Mouse (Mus musculus): ENCODE measurements around the gene Ulk3. TPM values are rescaled to one million over a fixed set of nuclear protein-coding genes. Genes with fewer than 3 reads are reported as not detected.

Gene Ulk3
- polyA plus RNA-seq, 1 experiment from 2014 or later: 10.0 TPM

DNA sequence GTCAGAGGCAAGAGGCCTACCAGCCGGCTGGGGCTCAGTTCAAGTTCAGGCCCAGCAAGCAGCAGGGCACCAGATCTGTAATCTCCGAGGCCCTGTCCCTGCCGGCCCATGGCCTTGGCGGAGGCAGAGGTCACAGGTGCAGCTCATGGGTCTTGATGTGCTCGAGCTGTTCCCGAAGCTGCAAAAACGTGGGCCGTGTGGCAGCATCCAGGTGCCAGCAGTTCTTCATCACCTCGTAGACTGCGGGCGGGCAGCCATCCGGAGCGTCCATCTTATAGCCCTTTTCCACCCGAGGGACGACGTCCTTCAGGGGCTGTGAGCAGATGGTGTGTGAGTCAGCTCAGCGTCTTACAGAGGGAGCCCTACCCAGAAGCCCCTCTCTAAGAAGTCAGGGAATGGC, 37.9 kb downstream of the Ulk3 start:
- H3K9ac ChIP-seq (ENCODE audit: low read depth, low read length): no peak overlapping the region
- ATAC-seq (replicated peaks; ENCODE audit: insufficient number of reproducible peaks, low FRiP score, low TSS enrichment): no peak
- WGBS (ENCODE audit: insufficient replicate concordance): 93% methylated on average over 17 of the region's 17 CpGs

DNA sequence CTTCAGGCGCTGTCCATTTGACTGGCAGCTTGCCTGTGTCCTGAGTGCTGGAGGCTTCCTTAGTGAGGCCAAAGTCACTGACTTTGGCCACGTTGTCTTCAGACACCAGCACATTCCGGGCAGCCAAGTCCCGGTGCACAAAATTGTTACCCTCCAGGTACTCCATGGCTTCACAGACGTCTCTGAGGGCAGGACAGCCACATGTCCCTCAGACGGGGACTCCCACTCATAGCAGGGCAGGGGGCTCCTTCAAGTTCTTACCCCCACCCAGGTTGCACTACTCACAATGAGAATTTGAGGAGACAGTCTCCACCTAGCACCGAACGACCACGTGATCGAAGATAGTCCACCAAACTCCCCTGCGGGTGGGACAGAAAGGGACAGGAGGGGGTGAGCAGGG, 38.6 kb downstream of the Ulk3 start:
- Histone ChIP-seq H3K4me2 (no peak overlapping the region), H3K36me3 (ENCODE audit: control insufficient read depth, insufficient read depth, low read length) (peaks cover 30% of the 10 kb centered on the region), H3K4me3 (ENCODE audit: low read depth, low read length) (no peak overlapping the region), H3K27me3 (ENCODE audit: control insufficient read depth, insufficient read depth, low read length) (no peaks in the 10 kb centered on the region), H3K9me3 (replicated peaks; ENCODE audit: control insufficient read depth, low read length) (no peaks in the 10 kb centered on the region), H3K27ac (ENCODE audit: low read depth, low read length) (no peak overlapping the region), H3K9ac (ENCODE audit: low read depth, low read length) (no peak overlapping the region), H3K4me1 (ENCODE audit: control insufficient read depth, insufficient read depth, low read length) (no peaks in the 10 kb centered on the region)
- no peak for ATAC-seq (replicated peaks; ENCODE audit: insufficient number of reproducible peaks, low FRiP score, low TSS enrichment)
- 85% methylated on average over 11 of the region's 11 CpGs for WGBS (ENCODE audit: insufficient replicate concordance)

More for the DNA sequence above, 37.9 kb downstream of the Ulk3 start:
- Histone ChIP-seq H3K27ac (ENCODE audit: low read depth, low read length) (no peak overlapping the region), H3K9me3 (replicated peaks; ENCODE audit: control insufficient read depth, low read length) (no peaks in the 10 kb centered on the region), H3K4me1 (ENCODE audit: control insufficient read depth, insufficient read depth, low read length) (no peaks in the 10 kb centered on the region), H3K4me3 (ENCODE audit: low read depth, low read length) (no peak overlapping the region), H3K4me2 (no peak overlapping the region), H3K27me3 (ENCODE audit: control insufficient read depth, insufficient read depth, low read length) (no peaks in the 10 kb centered on the region), H3K36me3 (ENCODE audit: control insufficient read depth, insufficient read depth, low read length) (peaks cover 30% of the 10 kb centered on the region)

DNA sequence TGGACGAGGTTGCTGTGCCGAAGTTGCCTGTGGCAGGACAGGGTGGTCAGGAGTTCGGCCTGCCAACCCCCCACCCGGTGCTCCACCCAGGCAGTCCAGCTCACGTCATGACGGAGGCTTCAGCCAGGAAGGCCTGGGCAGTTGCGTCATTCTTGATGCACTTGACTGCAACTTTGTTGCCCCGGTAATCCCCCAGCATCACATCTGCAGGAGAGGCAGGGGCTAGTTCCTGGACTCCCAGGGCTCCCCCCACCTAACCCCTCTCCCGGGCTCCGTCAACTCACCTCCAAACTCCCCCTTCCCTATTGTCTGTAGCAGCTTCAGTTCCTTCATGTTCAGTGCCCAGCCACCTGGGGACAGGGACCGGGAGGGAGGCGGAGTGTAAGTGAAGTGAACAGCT, 39.5 kb downstream of the Ulk3 start:
- Histone ChIP-seq H3K4me2 (no peak overlapping the region), H3K4me3 (ENCODE audit: low read depth, low read length) (no peak overlapping the region), H3K27me3 (ENCODE audit: control insufficient read depth, insufficient read depth, low read length) (no peaks in the 10 kb centered on the region), H3K9me3 (replicated peaks; ENCODE audit: control insufficient read depth, low read length) (no peaks in the 10 kb centered on the region), H3K36me3 (ENCODE audit: control insufficient read depth, insufficient read depth, low read length) (peaks cover 30% of the 10 kb centered on the region), H3K9ac (ENCODE audit: low read depth, low read length) (no peak overlapping the region), H3K27ac (ENCODE audit: low read depth, low read length) (no peak overlapping the region), H3K4me1 (ENCODE audit: control insufficient read depth, insufficient read depth, low read length) (peaks cover 4% of the 10 kb centered on the region; the same call in 1 of the 2 replicates)
- WGBS (ENCODE audit: insufficient replicate concordance): 83% methylated on average over 12 of the region's 12 CpGs
- no peak for ATAC-seq (replicated peaks; ENCODE audit: insufficient number of reproducible peaks, low FRiP score, low TSS enrichment)

GRCm38 (mm10) chr9:57629118-57629874, 40.0 kb downstream of the Ulk3 start:
- no peak for ATAC-seq (replicated peaks; ENCODE audit: insufficient number of reproducible peaks, low FRiP score, low TSS enrichment)
- no peak overlapping the region for H3K9ac ChIP-seq (ENCODE audit: low read depth, low read length)
- no peak overlapping the region for H3K27ac ChIP-seq (ENCODE audit: low read depth, low read length)
- no peak overlapping the region for H3K4me2 ChIP-seq
- no peak overlapping the region for H3K4me3 ChIP-seq (ENCODE audit: low read depth, low read length)
- H3K9me3 ChIP-seq (replicated peaks; ENCODE audit: control insufficient read depth, low read length): no peaks in the 10 kb centered on the region
- 69% methylated on average over 14 of the region's 14 CpGs for WGBS (ENCODE audit: insufficient replicate concordance)
- H3K27me3 ChIP-seq (ENCODE audit: control insufficient read depth, insufficient read depth, low read length): no peaks in the 10 kb centered on the region
- H3K4me1 ChIP-seq (ENCODE audit: control insufficient read depth, insufficient read depth, low read length): peaks cover 10% of the 10 kb centered on the region
- H3K36me3 ChIP-seq (ENCODE audit: control insufficient read depth, insufficient read depth, low read length): peaks cover 30% of the 10 kb centered on the region

DNA sequence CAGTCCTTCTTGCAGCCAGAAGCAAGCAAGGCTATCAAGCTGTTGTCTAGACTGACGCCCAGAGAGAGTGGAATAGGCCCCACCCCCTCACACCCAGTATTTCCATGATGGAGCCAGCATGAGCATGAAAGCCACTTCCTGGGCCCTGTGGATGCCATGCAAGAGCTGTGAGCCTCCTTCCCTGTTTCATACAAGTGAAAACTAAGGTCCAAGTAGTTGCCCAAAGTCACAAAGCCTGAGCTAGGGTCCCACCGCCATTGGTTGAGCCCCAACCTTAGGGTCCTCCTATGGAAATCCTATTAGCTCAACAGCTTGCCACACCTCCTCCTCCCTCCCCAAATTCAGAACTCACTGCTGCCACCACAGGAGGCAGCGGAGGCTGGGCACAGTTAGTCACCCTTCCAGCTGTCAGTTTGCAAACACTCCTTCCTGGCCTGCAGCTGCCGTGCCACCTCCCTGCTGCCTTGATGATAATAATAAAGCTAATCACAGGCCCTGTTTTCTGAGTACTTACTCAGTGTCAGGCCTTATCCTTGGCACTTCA, 44.3 kb downstream of the Ulk3 start:
- Histone ChIP-seq H3K4me2 (no peak overlapping the region), H3K36me3 (ENCODE audit: control insufficient read depth, insufficient read depth, low read length) (peaks cover 10% of the 10 kb centered on the region), H3K4me1 (ENCODE audit: control insufficient read depth, insufficient read depth, low read length) (peaks cover 32% of the 10 kb centered on the region), H3K27me3 (ENCODE audit: control insufficient read depth, insufficient read depth, low read length) (no peaks in the 10 kb centered on the region), H3K9ac (ENCODE audit: low read depth, low read length) (no peak overlapping the region), H3K9me3 (replicated peaks; ENCODE audit: control insufficient read depth, low read length) (no peaks in the 10 kb centered on the region), H3K27ac (ENCODE audit: low read depth, low read length) (no peak overlapping the region), H3K4me3 (ENCODE audit: low read depth, low read length) (no peak overlapping the region)
- ATAC-seq (replicated peaks; ENCODE audit: insufficient number of reproducible peaks, low FRiP score, low TSS enrichment): no peak
- whole genome bisulfite sequencing (ENCODE audit: insufficient replicate concordance): 34% methylated on average over 4 of the region's 4 CpGs

- Histone ChIP-seq H3K4me3 (ENCODE audit: low read depth, low read length) (no peak overlapping the region), H3K27ac (ENCODE audit: low read depth, low read length) (peak overlapping the region; percentile 85), H3K4me1 (ENCODE audit: control insufficient read depth, insufficient read depth, low read length) (peaks cover 66% of the 10 kb centered on the region), H3K27me3 (ENCODE audit: control insufficient read depth, insufficient read depth, low read length) (no peaks in the 10 kb centered on the region), H3K4me2 (peak overlapping the region; percentile 52), H3K36me3 (ENCODE audit: control insufficient read depth, insufficient read depth, low read length) (peaks cover 3% of the 10 kb centered on the region; the same call in 1 of the 2 replicates), H3K9ac (ENCODE audit: low read depth, low read length) (peak overlapping the region; percentile 56; the same call in 1 of the 2 replicates), H3K9me3 (replicated peaks; ENCODE audit: control insufficient read depth, low read length) (no peaks in the 10 kb centered on the region)
- no peak for ATAC-seq (replicated peaks; ENCODE audit: insufficient number of reproducible peaks, low FRiP score, low TSS enrichment)
- 61% methylated on average over 3 of the region's 3 CpGs for WGBS (ENCODE audit: insufficient replicate concordance)
Measured at GRCm38 (mm10) chr9:57637272-57637671, 48.0 kb downstream of the Ulk3 start.

DNA sequence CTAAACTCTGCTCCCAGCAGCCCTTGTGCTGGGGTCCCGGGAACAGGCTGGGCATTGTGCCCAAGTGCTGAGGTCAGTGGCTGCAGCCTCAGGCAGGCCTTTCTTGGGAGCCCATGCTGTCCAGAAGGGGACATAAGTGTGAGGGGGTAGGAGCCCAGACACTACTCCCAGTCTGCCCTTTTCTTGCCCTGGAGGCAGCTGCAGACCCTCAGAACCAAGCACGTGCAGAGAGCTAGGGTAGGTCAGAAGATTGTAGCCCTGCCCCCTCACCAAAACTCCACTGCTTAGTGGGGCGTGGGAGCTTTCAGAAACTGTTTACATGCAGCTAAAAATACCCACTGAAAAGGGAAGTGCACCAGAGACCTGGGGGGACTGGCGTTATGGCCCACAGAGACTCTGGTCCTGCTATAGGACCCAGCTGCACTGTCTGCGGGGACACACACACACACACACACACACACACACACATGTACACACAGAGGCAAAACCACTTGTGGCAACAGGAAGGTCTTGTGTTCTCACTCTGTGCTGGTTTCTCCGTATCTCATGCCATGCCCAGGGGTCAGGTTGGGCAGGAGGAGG, 48.6 kb downstream of the Ulk3 start:
- H3K4me2 ChIP-seq: peak overlapping the region; percentile 52
- H3K4me3 ChIP-seq (ENCODE audit: low read depth, low read length): no peak overlapping the region
- ATAC-seq (replicated peaks; ENCODE audit: insufficient number of reproducible peaks, low FRiP score, low TSS enrichment): no peak
- H3K27me3 ChIP-seq (ENCODE audit: control insufficient read depth, insufficient read depth, low read length): no peaks in the 10 kb centered on the region
- H3K4me1 ChIP-seq (ENCODE audit: control insufficient read depth, insufficient read depth, low read length): peaks cover 69% of the 10 kb centered on the region
- 17% methylated on average over 6 of the region's 6 CpGs for WGBS (ENCODE audit: insufficient replicate concordance)
- H3K27ac ChIP-seq (ENCODE audit: low read depth, low read length): peak overlapping the region; percentile 85
- peaks cover 3% of the 10 kb centered on the region; the same call in 1 of the 2 replicates for H3K36me3 ChIP-seq (ENCODE audit: control insufficient read depth, insufficient read depth, low read length)
- H3K9me3 ChIP-seq (replicated peaks; ENCODE audit: control insufficient read depth, low read length): no peaks in the 10 kb centered on the region
- H3K9ac ChIP-seq (ENCODE audit: low read depth, low read length): peak overlapping the region; percentile 56

- no peaks in the 10 kb centered on the region for H3K27me3 ChIP-seq (ENCODE audit: control insufficient read depth, insufficient read depth, low read length)
- peaks cover 74% of the 10 kb centered on the region for H3K4me1 ChIP-seq (ENCODE audit: control insufficient read depth, insufficient read depth, low read length)
- H3K27ac ChIP-seq (ENCODE audit: low read depth, low read length): peak overlapping the region; percentile 85
- no peak overlapping the region for H3K4me3 ChIP-seq (ENCODE audit: low read depth, low read length)
- peak overlapping the region; percentile 9 for H3K4me2 ChIP-seq
- 0 out of 2 replicates have a peak, but pooled peaks have one; percentile 20 for ATAC-seq (replicated peaks; ENCODE audit: insufficient number of reproducible peaks, low FRiP score, low TSS enrichment)
- H3K36me3 ChIP-seq (ENCODE audit: control insufficient read depth, insufficient read depth, low read length): peaks cover 3% of the 10 kb centered on the region; the same call in 1 of the 2 replicates
- peak overlapping the region; percentile 31 for H3K9ac ChIP-seq (ENCODE audit: low read depth, low read length)
- WGBS (ENCODE audit: insufficient replicate concordance): 40% methylated on average over 8 of the region's 8 CpGs
- H3K9me3 ChIP-seq (replicated peaks; ENCODE audit: control insufficient read depth, low read length): no peaks in the 10 kb centered on the region
Measured at GRCm38 (mm10) chr9:57638651-57639459, 49.6 kb downstream of the Ulk3 start.
